Mouse (Mus musculus): ENCODE data around the gene Nisch.

DNA sequence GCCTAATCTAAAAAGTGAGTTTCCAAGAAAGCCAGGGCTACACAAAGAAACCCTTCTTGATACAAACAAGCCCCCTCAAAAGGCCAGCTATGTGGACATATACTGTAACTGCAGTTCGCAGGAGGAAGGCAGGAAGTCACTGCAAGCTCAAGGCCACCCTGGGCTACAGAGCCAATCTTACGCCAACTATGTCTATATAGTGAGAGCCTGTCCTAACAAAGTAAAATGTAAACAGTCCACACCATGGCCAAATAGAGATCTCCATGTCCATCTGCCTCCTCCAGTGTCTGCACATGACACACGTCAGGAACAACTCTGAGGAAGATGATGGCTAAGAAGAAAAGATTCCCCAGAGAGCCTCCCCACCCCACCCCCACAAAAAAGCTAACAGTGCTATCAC, 16.7 kb downstream of the Nisch start:
- TF ChIP-seq CTCF (IDR thresholded peaks at IDR 0.05; ENCODE audit: low read depth, low read length), result no peak
- no peak for TF ChIP-seq POLR2A (IDR thresholded peaks at IDR 0.05; ENCODE audit: borderline replicate concordance, low read depth, low read length)
